Mouse (Mus musculus) brain, embryonic 18.5 days (tissue): ENCODE results near the gene Slit1.

Experiments used
- DNase-seq: peaks from one replicate; pipeline ENCODE4 v3.0.0-alpha.2; 2012; ENCODE audit warnings: low read depth, low spot score

The Slit1 gene

GRCm38 (mm10) chr19:41743396-41743795 lies at the start of gene Slit1:
Gene Slit1, minus strand, starts transcription at chr19:41743665.
- no peak for DNase-seq

- no peak for DNase-seq
Observed at GRCm38 (mm10) chr19:41792934-41793486, 49.5 kb upstream of the Slit1 start.

GRCm38 (mm10) chr19:41791384-41791783 lies 47.9 kb upstream of the Slit1 start:
- no peak for DNase-seq

GRCm38 (mm10) chr19:41789110-41789961 lies 45.9 kb upstream of the Slit1 start:
- no peak for DNase-seq

GRCm38 (mm10) chr19:41786896-41787295 lies 43.4 kb upstream of the Slit1 start:
- no peak for DNase-seq

- DNase-seq, result no peak
Observed at GRCm38 (mm10) chr19:41777514-41777913, 34.0 kb upstream of the Slit1 start.

GRCm38 (mm10) chr19:41768711-41769110 lies 25.2 kb upstream of the Slit1 start:
- DNase-seq, result no peak

- no peak for DNase-seq
Observed at GRCm38 (mm10) chr19:41766628-41767027, 23.2 kb upstream of the Slit1 start.

- peak; percentile 64 for DNase-seq
Observed at GRCm38 (mm10) chr19:41763870-41764660, 20.6 kb upstream of the Slit1 start.

- DNase-seq, result no peak
Observed at GRCm38 (mm10) chr19:41761529-41761928, 18.1 kb upstream of the Slit1 start.

GRCm38 (mm10) chr19:41759765-41760164 lies 16.3 kb upstream of the Slit1 start:
- DNase-seq, result no peak

- no peak for DNase-seq
Observed at GRCm38 (mm10) chr19:41759270-41759669, 15.8 kb upstream of the Slit1 start.

GRCm38 (mm10) chr19:41754760-41755159 lies 11.3 kb upstream of the Slit1 start:
- DNase-seq, result no peak

GRCm38 (mm10) chr19:41751906-41752305 lies 8.4 kb upstream of the Slit1 start:
- no peak for DNase-seq

GRCm38 (mm10) chr19:41747436-41747835 lies 4.0 kb upstream of the Slit1 start:
- DNase-seq, result no peak

- peak; percentile 80 for DNase-seq
Observed at GRCm38 (mm10) chr19:41745941-41746557, 2.6 kb upstream of the Slit1 start.

GRCm38 (mm10) chr19:41738896-41739295 lies 4.6 kb downstream of the Slit1 start:
- no peak for DNase-seq

GRCm38 (mm10) chr19:41738429-41738805 lies 5.0 kb downstream of the Slit1 start:
- DNase-seq, result no peak

GRCm38 (mm10) chr19:41737657-41738428 lies 5.6 kb downstream of the Slit1 start:
- DNase-seq, result peak; percentile 71

- DNase-seq, result no peak
Observed at GRCm38 (mm10) chr19:41734685-41735084, 8.8 kb downstream of the Slit1 start.

- DNase-seq, result no peak
Observed at GRCm38 (mm10) chr19:41725491-41725890, 18.0 kb downstream of the Slit1 start.
